Mouse (Mus musculus) bone marrow macrophage, adult 2 months (primary cell): ENCODE results near the gene Sept7. TPM values are rescaled to one million over a fixed set of nuclear protein-coding genes. Genes with fewer than 3 reads are reported as not detected.
A peak's percentile ranks its signal among the peaks of the same experiment; 100 is the strongest.

ENCODE experiments used
- H3K27ac ChIP-seq: 2 replicates; pipeline ENCODE4 v1.5.1; 2012; ENCODE audit warnings: low read depth, low read length; ENCODE audit not compliant: insufficient read depth
- H3K4me1 ChIP-seq: 2 replicates; pipeline ENCODE4 v1.6.1; 2012; ENCODE audit warnings: low read length; ENCODE audit not compliant: control insufficient read depth, insufficient read depth
- H3K4me3 ChIP-seq: 2 replicates; pipeline ENCODE4 v1.5.1; 2012; ENCODE audit warnings: mild to moderate bottlenecking, low read length, moderate library complexity; ENCODE audit not compliant: insufficient read depth
- CTCF ChIP-seq: IDR thresholded peaks from 2 replicates; pipeline ENCODE4 v1.5.1; 2012; ENCODE audit warnings: low read depth, mild to moderate bottlenecking, low read length, moderate library complexity
- POLR2A ChIP-seq: IDR thresholded peaks from 2 replicates; pipeline ENCODE4 v1.6.1; 2012; ENCODE audit warnings: mild to moderate bottlenecking, low read depth, low read length, borderline replicate concordance
- polyA plus RNA-seq: library from polyadenylated mRNA; stranded (reverse); fragments of >200 nt; gene quantifications from 2 replicates; pipeline ENCODE4 v1.2.4, GENCODE M21; 2012; ENCODE audit not compliant: missing spikeins, insufficient read depth, insufficient read length

The Sept7 gene
- 162 and 172 TPM in 2 replicates for polyA plus RNA-seq

DNA sequence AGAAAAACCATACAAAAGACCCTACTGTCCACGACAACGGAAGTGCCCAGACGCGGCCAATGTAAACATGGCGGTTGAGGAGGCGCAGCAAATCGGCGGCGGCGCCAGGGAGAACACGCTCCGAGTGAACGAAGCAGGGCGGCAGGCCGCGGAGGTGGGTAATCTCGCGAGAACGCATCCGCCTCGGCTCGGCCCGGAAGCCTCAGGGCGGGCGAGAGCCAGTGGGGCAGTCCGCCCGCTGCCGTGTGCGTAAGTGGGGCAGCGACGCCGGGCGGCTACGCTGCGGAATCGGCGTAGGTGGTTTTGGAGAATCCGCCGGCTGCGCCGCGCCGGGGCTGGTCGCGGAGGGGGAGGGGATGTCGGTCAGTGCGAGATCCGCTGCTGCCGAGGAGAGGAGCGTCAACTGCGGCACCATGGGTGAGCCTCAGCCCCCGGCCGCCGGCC lies at the start of gene Sept7:
TSS of gene Sept7 (plus strand) at position 157 of the 444 bp plus-strand sequence.
- peak within 1 kb of the TSS; percentile 94 for H3K27ac ChIP-seq
- H3K4me3 ChIP-seq: peak within 1 kb of the TSS; percentile 78
- TF ChIP-seq POLR2A (no peak), CTCF (no peak)
- H3K4me1 ChIP-seq: peaks cover 6% of the 10 kb centered on the region

DNA sequence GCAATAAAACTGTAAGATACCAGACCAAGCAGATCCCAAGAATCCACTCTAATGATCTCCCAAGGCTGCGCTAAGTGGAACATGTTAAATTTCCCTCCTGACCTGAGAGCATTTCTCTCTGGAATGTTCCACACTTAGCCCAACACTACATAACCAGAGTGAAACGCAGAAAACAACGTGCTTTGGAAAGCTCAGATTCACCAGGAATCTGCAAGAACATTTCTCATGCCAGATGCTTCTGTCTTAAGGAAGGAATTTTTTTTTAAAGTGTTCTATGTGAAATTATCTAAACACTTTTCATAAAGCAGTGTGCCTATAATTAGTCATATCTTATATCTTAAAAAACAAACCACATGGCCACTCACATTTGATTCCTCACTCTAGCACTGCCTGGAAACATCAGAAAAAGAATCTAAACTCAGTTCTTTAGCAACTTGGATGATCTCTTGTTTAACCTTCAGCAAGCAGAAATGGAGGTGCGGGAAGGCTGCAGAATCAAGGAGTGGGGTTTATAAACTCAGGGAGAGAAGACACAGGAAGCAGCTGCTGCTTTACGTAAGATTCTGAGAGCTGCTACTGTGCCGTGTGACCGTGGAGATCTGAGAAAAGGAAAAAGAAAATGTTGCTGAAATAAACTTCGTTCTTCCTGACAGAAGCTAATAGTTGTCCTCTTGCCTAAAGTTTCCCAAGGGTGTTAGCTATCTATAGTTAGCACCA lies 44.0 kb upstream of the Sept7 start:
- no peak for TF ChIP-seq POLR2A
- no peak for TF ChIP-seq CTCF
- H3K27ac ChIP-seq: no peak overlapping the region

DNA sequence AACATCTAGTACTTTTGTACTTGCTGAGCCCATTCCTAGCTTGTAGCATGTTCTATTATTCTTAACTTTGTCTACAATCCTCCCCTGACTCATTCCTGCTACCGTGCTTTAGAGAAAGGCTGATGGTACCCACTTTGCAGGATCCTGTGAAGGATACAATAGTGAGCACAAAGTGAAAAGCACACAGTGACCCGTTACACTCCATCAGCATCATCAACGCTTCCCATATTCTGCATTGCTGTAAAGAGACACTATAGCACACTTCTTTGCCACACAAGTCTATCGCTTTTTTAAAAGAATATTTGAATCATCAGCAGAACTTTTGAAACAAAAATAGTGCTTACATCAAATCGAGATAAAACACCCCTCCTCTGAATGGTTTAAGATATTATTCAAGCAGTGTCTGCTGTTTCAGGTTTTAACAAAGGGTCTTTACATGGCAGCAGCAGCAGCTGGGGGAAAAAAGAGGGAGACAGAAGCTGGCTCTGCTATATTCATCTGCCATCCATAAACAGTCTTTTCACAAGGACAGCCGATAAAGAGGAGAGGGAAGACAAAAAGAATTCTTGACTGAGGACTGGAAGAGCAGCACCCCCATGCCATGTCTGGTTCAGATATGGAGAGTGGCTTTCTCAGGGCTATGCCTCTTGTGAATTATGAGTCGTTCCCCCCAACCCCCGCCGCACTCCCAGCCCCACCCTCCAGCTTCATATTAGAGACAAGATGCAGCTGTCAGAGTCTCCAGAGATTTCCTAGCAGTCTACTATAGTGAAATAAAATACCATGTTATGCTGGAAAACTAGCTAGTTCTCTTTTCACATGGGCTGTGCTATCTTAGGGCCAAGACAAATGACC lies 39.7 kb upstream of the Sept7 start:
- Histone ChIP-seq H3K4me1 (peaks cover 2% of the 10 kb centered on the region), H3K4me3 (no peak overlapping the region), H3K27ac (no peak overlapping the region)
- no peak for TF ChIP-seq CTCF
- no peak for TF ChIP-seq POLR2A

More for the DNA sequence above, 44.0 kb upstream of the Sept7 start:
- Histone ChIP-seq H3K4me1 (peaks cover 8% of the 10 kb centered on the region), H3K4me3 (no peak overlapping the region)

DNA sequence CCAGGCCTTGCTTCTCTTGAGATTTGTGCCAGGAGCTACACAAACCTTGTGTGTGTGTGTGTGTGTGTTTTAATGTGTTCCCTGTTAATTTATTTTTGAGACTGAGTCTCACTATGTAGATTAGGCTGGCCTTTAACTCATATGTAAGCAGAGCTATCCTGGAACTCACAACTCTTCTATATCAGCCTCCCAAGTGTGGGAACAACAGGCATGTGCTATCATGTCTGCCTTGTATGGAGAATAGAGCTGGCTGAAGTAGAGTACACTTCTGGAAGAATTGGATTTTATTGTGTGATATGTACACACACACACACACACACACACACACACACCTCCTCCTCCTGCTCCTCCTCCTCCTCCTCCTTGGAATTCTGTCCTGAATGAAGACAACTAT lies 39.1 kb upstream of the Sept7 start:
- Histone ChIP-seq H3K27ac (no peak overlapping the region), H3K4me1 (peaks cover 2% of the 10 kb centered on the region), H3K4me3 (no peak overlapping the region)
- TF ChIP-seq POLR2A: no peak
- no peak for TF ChIP-seq CTCF

DNA sequence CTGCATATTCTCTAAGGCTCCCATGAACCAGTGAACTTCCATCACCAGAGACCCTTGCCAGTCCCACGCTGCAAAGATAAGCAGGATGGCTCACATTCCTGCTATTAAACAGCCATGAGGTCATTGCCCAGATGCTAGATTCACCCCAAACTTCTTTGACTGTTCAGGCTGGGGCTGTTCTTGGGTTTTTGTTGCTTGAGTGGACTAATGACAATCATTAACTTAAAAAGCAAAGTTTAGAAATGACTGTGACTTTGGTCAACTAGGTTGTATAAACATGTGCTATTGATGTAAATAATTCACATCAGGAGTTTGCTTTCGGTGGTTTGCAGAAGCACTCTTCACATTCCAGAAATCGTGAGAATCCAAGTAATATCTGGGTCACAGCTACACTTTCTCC lies 36.8 kb upstream of the Sept7 start:
- no peaks in the 10 kb centered on the region for H3K4me1 ChIP-seq
- TF ChIP-seq CTCF: no peak
- no peak for TF ChIP-seq POLR2A
- H3K4me3 ChIP-seq: no peak overlapping the region
- H3K27ac ChIP-seq: no peak overlapping the region

DNA sequence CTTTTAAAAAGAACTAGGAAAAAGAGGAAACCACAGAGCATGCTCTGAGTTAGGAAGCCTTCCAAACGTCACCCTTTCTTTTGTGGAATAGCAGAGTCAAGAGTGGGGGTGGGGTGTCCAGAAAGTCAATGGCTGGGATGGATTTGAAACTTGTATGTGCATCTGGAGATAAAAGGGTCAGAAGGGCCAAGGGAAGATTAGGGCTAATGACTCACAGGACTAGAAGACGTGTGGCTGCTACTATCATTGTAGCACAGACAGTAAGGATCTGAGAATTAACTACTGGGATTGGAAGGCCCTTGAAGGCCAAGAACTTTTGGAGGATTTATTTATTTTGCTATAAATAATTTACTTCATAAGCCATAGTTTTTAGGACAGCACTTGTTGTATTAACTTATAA lies 36.0 kb upstream of the Sept7 start:
- H3K27ac ChIP-seq: no peak overlapping the region
- H3K4me1 ChIP-seq: no peaks in the 10 kb centered on the region
- TF ChIP-seq POLR2A (no peak), CTCF (no peak)
- H3K4me3 ChIP-seq: no peak overlapping the region

DNA sequence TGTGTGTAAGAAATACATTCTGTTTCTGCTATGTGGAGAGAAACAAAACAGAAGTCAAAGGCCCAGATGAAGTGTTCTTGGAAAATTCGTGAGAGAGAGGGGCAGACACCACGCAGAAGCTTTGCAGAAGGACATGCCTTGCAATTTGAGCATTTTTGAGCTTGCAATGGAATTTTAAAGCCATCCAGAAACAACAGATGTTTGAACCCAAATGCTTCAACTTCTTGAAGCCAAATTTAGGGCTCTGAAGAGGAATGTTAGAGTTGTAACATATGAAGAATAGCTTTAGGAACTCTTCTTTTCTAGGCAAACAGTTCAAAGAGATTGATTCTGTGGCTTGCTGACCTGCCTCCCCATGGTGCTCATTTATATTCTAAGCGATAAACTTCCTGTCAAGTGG lies 33.3 kb upstream of the Sept7 start:
- TF ChIP-seq POLR2A: no peak
- Histone ChIP-seq H3K27ac (no peak overlapping the region), H3K4me1 (no peaks in the 10 kb centered on the region), H3K4me3 (no peak overlapping the region)

DNA sequence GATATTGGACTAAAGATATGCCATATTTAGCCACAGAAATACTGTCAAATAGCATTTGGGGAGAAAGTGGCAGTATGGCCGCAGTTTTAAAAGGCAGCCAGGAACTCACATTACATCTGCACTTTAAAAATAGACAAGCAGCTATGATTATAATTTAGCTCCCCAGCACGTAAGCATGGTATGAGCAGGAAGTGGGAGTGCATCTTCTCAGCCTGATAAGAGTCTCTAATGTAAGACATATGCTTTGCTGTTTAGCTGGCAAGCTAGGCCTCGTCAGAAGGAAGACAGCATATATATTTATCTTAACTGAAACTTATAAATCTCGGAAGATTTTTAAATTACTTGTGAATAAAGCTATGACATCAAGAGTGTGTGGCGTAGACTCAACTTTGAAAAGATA lies 32.4 kb upstream of the Sept7 start:
- H3K27ac ChIP-seq: no peak overlapping the region
- H3K4me3 ChIP-seq: no peak overlapping the region
- no peak for TF ChIP-seq CTCF
- no peak for TF ChIP-seq POLR2A
- H3K4me1 ChIP-seq: no peaks in the 10 kb centered on the region

DNA sequence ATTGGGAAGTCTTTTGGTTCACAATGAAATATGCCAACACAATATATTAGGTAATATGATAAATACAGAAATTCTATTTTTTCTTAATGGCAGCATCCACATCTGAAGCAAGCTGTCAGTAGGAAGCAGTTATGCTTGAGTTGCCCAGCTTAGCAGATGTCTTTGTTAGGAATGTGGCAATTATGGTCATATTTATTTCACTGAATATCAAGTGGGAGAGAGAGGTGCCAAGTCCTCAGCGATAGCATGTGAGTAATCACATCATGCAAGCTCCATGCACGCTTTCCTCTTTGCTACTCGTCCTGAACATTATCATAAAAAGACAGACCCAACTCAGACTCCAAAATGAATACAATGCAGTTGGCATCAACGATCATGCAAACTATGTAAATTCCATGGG lies 27.3 kb upstream of the Sept7 start:
- TF ChIP-seq POLR2A (no peak), CTCF (no peak)
- Histone ChIP-seq H3K4me1 (no peaks in the 10 kb centered on the region), H3K27ac (no peak overlapping the region), H3K4me3 (no peak overlapping the region)

DNA sequence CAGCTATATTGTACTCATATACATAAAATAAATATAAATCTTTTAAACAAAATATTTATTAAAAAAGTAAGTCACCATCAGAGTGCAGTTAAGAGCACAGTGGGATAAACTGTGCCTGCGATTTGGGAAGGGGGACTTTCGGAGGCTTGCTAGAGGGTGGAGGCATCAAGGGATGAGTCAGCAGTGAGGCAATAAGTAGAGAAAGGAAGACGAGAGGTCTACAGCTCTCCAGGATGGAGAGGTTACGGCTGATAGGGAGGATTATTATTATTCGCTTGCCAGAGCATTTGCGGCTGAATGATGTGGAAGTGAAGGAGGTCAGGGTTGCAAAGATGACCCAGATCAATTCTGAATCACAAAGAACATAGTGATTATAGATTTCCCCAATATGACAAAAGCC lies 22.5 kb upstream of the Sept7 start:
- TF ChIP-seq CTCF (no peak), POLR2A (no peak)
- H3K4me3 ChIP-seq: no peak overlapping the region
- H3K27ac ChIP-seq: no peak overlapping the region
- H3K4me1 ChIP-seq: no peaks in the 10 kb centered on the region
